Mouse (Mus musculus) lung, postnatal 4 days (tissue): ENCODE measurements at regions not wholly inside any gene's neighbourhood (a gene's known extent, or its start where the extent isn't known, plus 50 kb on each side); places are given as distances from the start of the nearest gene placed in this dataset.
A peak's percentile ranks its signal among the peaks of the same experiment; 100 is the strongest.

Experiments
- DNase-seq, 2 experiments: peaks; one replicate each; pipeline ENCODE4 v3.0.0; 2021

DNA sequence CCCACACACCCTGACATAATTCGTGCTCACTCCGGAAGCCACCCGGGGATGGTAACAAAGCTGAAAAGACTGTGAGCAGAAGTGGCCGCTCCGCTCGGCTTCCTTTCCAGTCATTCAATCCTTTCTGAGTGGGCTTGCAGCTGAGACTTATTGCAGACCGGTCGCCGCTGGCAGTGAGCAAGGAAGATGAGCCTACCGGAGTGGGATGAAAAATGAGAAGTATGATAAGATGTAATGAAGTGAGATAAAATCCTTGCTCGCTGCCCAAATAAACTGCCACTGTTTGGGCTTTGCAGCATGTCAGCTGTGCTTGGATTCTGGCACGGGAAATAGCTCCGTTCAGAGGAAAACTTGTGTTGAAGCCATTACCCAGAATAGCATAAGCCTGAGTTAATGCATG is 82.7 kb upstream of the Lingo2 start:
- peak in 1 of 2 experiments; percentile 20 for DNase-seq
